Mouse (Mus musculus) lung, postnatal 0 days (tissue): Measurements from ENCODE around the gene Sdha.

ENCODE experiments used
- CTCF ChIP-seq: IDR thresholded peaks from 2 replicates; pipeline ENCODE4 v1.5.1; 2016; ENCODE audit warnings: antibody characterized with exemption, mild to moderate bottlenecking
- EP300 ChIP-seq: IDR thresholded peaks from 2 replicates; pipeline ENCODE4 v1.6.1; 2016; ENCODE audit warnings: antibody characterized with exemption, mild to moderate bottlenecking, control low read depth

DNA sequence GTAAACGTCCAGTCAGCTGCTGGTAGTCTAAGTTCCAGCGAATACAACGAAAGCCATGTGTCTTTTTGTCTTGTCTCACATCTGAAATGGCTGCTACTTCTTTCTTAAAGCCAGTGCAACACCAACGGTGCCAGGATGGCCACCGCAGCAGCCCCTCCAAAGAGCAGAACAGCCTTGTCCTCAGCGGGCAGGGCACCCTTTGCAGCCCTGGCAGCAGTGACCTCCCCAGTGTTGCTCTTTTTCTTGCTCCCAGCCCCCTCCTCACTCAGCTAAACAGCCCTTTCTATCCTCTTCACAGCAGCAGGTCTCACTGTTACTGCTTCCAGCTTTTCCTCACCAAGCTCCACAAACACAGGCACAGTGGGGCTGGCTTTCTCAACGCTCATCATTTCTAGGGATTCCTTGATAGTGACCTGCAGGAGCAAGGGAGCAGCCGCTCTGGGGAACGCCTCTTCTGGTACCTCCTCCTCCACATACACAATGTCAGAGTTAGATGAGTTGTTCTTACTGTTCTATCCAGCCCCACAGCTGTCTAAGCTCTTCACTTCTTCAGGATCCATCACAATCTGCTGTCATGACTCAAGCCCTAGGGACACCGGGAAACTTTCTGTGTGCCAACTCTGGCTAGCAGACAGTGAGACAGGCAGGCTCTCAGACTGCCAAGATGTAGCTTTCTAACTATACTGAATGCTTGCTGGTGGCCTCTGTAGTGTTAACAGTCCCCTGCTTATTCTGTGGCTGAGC lies 31.6 kb upstream of the Sdha start:
- TF ChIP-seq CTCF (no peak), EP300 (no peak)
